Mouse (Mus musculus): ENCODE results near the gene Nsg2. TPM values are rescaled to one million over a fixed set of nuclear protein-coding genes. Genes with fewer than 3 reads are reported as not detected.

The Nsg2 gene
- polyA plus RNA-seq, 1 experiment = 1.7 TPM

DNA sequence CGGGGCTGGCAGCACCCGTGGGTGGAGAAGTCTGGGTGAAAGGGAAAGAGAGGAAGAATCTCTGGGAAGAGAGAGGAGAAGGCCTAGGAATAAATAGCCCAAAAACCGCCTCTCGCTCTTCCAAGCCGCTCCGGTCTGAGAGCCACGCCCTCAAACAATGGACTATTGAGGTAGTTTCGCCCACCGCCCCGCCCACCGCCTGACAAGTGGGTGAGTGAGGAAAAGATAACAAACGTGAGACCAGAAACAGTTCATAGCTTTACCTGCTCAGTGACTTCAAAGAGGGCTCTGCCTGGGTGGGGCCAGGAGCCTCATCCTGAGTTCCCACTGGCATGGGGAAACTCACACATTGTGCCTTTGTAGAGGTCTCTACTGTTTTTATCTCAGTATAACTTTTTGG lies 102.7 kb downstream of the Nsg2 start:
- 23% methylated on average over 12 of the region's 12 CpGs for WGBS
- no peak overlapping the region for H3K4me3 ChIP-seq (replicated peaks; ENCODE audit: extremely low read depth, low read depth, low read length)

DNA sequence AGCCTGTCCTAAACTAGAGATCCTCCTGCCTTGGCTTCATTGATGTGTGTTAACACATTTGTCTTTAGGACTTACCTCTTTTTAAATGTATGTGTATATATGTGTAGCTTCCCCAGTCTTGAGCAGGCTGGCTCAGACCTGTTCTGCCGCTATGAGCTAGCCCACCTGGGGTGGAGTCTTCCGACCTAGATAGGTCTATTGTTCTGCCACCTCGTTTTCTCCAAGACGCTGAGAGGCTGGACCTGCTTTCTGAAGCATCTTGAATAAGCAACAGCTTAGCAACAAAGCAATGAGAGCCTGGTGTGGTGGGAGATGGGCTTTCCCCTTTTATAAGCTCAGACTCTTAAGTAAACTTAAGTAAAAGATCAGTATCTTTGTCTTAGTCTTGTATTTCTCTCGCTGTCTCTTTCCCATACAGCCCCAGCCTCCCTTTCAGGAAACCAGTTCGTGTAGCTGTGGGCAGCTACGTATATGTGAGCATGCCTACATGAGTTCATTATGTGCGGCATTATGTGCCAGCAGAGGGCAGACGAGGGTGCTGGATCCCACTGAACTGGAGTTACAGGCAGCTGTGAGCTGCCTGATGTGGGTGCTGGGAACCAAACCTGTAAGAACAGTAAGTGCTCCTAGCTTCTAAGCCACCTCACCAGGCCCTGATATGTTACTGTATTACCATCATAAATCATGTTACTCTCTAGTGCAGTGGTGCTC lies 104.3 kb downstream of the Nsg2 start:
- H3K4me1 ChIP-seq (ENCODE audit: control insufficient read depth, insufficient read depth, low read length) = no peaks in the 10 kb centered on the region
- 61% methylated on average over 9 of the region's 9 CpGs for WGBS
- H3K4me3 ChIP-seq (replicated peaks; ENCODE audit: extremely low read depth, low read depth, low read length) = no peak overlapping the region
- DNase-seq = no peak
- TF ChIP-seq POLR2A (IDR thresholded peaks at IDR 0.05; ENCODE audit: borderline replicate concordance, extremely low read depth, low read depth, low read length) = no peak
- TF ChIP-seq CTCF (IDR thresholded peaks at IDR 0.05; ENCODE audit: insufficient read depth, low read length) = no peak

More for the DNA sequence above, 102.7 kb downstream of the Nsg2 start:
- no peak for TF ChIP-seq POLR2A (IDR thresholded peaks at IDR 0.05; ENCODE audit: borderline replicate concordance, extremely low read depth, low read depth, low read length)
- TF ChIP-seq CTCF (IDR thresholded peaks at IDR 0.05; ENCODE audit: insufficient read depth, low read length) = no peak
- no peaks in the 10 kb centered on the region for H3K4me1 ChIP-seq (ENCODE audit: control insufficient read depth, insufficient read depth, low read length)
- DNase-seq = peak; percentile 4

DNA sequence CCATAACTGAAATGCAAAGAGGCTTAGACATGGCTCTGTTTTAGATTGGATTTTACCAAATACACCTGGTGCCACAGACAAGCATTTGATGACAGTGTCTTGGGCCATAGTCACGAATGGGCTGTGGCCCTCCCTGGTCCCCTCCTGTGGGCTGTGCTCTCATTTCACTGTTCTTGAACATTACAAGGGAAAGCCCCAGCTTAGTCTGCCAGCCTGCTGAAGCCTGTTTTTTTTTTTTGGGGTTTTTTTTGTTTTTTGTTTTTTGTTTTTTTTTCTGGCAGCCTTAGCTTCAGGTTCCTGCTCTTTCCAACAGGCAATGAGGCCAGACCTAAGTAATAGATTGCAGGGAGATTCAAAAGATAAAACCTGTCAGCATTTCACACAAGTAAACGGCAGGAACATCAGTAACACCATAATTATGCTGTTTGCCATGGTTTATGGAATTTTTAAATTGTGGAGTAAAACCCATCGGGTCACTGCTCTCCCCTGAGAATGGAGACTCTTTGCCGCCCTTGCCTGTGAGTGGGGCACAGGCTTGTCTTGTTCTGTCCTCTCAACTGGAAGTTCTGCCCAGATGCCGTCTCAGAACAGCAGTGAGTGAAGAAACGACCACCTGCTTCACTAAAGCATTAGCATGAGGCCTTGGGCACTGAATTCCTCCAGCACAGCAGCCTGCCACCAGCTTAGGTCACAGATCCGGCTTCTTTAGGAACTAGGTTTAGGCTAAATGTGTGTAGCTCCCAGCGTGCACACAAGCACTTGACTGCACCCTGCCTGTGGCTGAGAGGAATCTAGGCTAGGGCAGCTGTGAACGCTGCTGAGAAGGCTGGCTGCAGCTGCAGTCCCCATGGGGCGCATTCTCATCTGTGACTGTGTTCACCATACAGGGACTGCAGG lies 105.7 kb downstream of the Nsg2 start:
- no peak for DNase-seq
- H3K4me1 ChIP-seq (ENCODE audit: control insufficient read depth, insufficient read depth, low read length) = no peaks in the 10 kb centered on the region
- TF ChIP-seq POLR2A (IDR thresholded peaks at IDR 0.05; ENCODE audit: borderline replicate concordance, extremely low read depth, low read depth, low read length) = no peak
- TF ChIP-seq CTCF (IDR thresholded peaks at IDR 0.05; ENCODE audit: insufficient read depth, low read length) = no peak
- H3K4me3 ChIP-seq (replicated peaks; ENCODE audit: extremely low read depth, low read depth, low read length) = no peak overlapping the region
- WGBS = 43% methylated on average over 10 of the region's 10 CpGs

DNA sequence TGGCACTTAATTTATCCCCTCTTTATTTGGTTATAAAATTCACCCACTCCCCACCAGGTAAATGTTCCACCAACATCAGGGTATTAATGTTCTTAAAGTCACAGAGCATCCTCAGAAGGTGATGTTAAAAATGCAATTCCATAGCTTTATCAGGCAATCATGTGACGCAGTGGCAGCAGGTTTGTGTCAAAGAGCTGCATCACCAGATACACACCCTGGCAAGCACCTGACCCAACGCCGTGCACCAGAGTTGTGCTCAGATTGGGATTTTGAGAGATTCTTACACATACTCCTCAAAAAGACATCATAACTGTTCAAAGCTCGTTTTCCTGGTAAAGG lies 106.4 kb downstream of the Nsg2 start:
- DNase-seq = no peak
- TF ChIP-seq CTCF (IDR thresholded peaks at IDR 0.05; ENCODE audit: insufficient read depth, low read length) (no peak), POLR2A (IDR thresholded peaks at IDR 0.05; ENCODE audit: borderline replicate concordance, extremely low read depth, low read depth, low read length) (no peak)
- H3K4me3 ChIP-seq (replicated peaks; ENCODE audit: extremely low read depth, low read depth, low read length) = no peak overlapping the region
- WGBS = 80% methylated on average over 4 of the region's 4 CpGs
- H3K4me1 ChIP-seq (ENCODE audit: control insufficient read depth, insufficient read depth, low read length) = no peaks in the 10 kb centered on the region

DNA sequence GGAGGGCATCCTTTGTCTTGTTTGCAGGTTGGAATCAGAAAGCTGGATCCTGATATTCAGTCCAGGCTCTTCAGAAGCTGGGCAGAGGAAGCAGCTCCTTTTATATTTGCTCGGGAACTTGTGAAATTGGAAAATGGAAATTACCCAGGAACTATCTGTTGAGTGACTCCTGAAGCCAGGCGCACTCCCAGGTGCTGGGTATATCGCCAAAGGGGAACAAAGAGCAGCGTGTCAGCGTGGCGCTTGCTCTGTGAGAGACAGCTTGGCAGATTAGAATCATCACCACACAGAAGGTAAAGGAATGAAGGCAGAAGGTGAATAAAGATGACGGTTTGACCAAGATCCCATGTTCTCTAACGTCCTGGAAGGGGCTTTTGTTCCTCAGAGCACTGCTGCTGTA lies 108.2 kb downstream of the Nsg2 start:
- WGBS = 74% methylated on average over 8 of the region's 8 CpGs
- H3K4me3 ChIP-seq (replicated peaks; ENCODE audit: extremely low read depth, low read depth, low read length) = no peak overlapping the region
- TF ChIP-seq POLR2A (IDR thresholded peaks at IDR 0.05; ENCODE audit: borderline replicate concordance, extremely low read depth, low read depth, low read length) (no peak), CTCF (IDR thresholded peaks at IDR 0.05; ENCODE audit: insufficient read depth, low read length) (no peak)
- no peak for DNase-seq
- H3K4me1 ChIP-seq (ENCODE audit: control insufficient read depth, insufficient read depth, low read length) = no peaks in the 10 kb centered on the region

Other genes starting within 250 kb of the Nsg2 start
- gene Cpeb4, start 128.3 kb upstream of the Nsg2 start, polyA plus RNA-seq (2012; rRNA removed) = 13.4 and 17.4 TPM in 2 replicates
- gene 4930524B15Rik, start 34.9 kb upstream of the Nsg2 start, polyA plus RNA-seq (2012; rRNA removed) = 0.05 and 0.06 TPM in 2 replicates
- gene Il9r, start 199.8 kb downstream of the Nsg2 start, polyA plus RNA-seq (2012; rRNA removed) = 1.4 and 2.3 TPM in 2 replicates
- gene Snrnp25, start 205.0 kb downstream of the Nsg2 start, polyA plus RNA-seq (2012; rRNA removed) = 12.5 and 16.5 TPM in 2 replicates
- 183 and 195 TPM in 2 replicates for gene Rhbdf1, start 221.8 kb downstream of the Nsg2 start, polyA plus RNA-seq (2012; rRNA removed)
- 9.8 and 12.4 TPM in 2 replicates for gene Mpg, start 226.0 kb downstream of the Nsg2 start, polyA plus RNA-seq (2012; rRNA removed)